Mouse (Mus musculus) CD4-positive naive resting alpha-beta T cell, adult 76 days (primary cell): Measurements from ENCODE around the gene Taf11. TPM values are rescaled to one million over a fixed set of nuclear protein-coding genes. Genes with fewer than 3 reads are reported as not detected.

ENCODE experiments used
- total RNA-seq: library from RNA; stranded (reverse); gene quantifications from one replicate; pipeline ENCODE4 v1.2.4, GENCODE M21; 2023

The Taf11 gene
- 29.7 TPM for total RNA-seq

GRCm38 (mm10) chr17:27909622-27910500, at the start of gene Taf11:
Gene Taf11, minus strand, starts transcription at chr17:27909844.

GRCm38 (mm10) chr17:27908888-27909621, 589 bp downstream of the Taf11 start, which contains the start of gene Anks1:
Gene Anks1, plus strand, starts transcription at chr17:27909306.

GRCm38 (mm10) chr17:27856265-27856797, 53.3 kb downstream of the Taf11 start, which contains the start of gene Uhrf1bp1:
Gene Uhrf1bp1, plus strand, starts transcription at chr17:27856441.

Other genes with a start within 250 kb of the Taf11 start
- gene Spdef, start 180.9 kb downstream of the Taf11 start, total RNA-seq, result 1.2 TPM
- 81.3 TPM for gene D17Wsu92e, start 89.2 kb downstream of the Taf11 start, total RNA-seq
- gene Snrpc, start 71.7 kb downstream of the Taf11 start, total RNA-seq, result 68.9 TPM
- gene Uhrf1bp1, start 53.4 kb downstream of the Taf11 start, total RNA-seq, result 4.4 TPM
- 50.7 TPM for gene Anks1, start 538 bp downstream of the Taf11 start, total RNA-seq
- gene Tcp11, start 170.8 kb upstream of the Taf11 start, total RNA-seq, result 2.3 TPM
- gene Scube3, start 232.3 kb upstream of the Taf11 start, total RNA-seq, result not detected